Mouse (Mus musculus): Measurements from ENCODE around the gene Il17rb.

The Il17rb gene

DNA sequence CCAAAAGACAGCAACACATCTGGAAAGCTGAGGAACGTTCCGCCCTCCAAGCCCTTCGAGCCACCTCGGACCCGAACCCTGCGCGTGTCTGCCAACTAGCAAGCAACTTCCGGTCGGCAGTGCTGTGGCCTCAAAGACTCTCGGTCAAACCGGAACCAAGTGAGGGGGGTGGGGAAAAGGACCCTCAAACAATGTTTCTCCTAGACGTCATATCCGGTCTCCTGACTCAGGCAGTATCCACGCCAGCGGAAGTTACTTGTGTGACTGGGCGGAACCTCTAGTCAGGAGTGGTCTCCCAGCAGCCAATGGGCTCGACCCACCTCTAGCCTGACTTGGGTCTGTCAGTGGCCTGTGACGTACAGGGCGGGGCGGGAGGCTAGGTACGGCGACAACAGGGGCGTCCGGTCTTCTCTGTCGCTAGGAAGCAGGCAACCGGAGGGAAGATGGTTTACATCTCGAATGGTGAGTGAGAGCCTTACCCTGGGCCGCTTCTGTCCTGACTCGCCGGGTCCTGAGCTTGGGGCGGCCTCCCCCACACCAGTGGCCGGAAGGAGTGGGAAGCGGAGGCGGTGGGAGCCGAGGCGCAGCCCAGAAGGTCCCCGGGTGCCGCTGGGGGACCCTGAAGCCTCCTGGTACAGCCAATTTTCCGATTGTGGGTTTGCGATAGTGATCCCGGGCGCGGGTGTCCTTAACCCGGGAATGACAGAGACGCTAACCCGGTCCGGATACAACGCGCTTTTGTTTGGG is 40.4 kb downstream of the Il17rb start, which contains the start of gene Selenok:
Selenok (plus strand) TSS at position 234 of the 747 bp plus-strand sequence.
- peak; percentile 99 for DNase-seq (ENCODE audit: inconsistent ontology term)

DNA sequence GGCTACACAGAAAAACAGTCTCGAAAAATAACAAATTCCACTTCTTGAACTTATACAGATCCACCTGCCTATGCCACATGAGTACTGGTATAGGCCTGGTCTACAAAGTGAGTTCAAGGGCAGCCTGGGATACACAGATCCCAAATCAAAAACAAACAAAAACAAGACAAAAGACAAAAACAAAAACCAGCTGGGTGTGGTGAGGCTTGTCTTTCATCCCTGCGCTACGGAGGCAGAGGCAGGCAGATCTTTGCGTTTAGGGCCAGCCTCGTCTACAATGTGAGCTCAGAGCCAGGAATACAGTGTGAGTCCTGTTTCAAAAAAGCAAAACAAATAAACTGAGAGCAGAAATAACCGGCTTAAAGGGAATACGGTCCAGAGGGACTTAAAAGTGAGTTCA is 41.1 kb downstream of the Il17rb start:
- no peak for DNase-seq (ENCODE audit: inconsistent ontology term)

DNA sequence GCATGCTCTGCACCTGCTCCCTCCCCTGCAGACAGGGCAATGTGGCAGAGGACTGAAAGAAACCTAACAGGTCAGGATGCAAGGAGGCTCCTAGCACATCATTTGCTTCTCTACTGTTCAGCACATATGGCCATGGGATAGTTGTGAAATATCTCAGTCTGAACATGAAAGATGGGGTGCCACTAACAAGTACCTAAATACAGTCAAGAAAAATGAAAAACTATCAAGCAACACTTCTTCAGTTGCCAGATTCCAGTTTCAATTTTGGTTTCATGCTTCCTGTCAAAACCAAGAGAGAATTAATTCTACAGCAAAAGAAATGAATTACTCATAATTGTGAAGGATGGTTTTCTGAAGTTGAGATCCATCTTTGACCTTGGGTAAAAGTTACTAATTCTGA is 51.3 kb downstream of the Il17rb start:
- DNase-seq (ENCODE audit: inconsistent ontology term), result no peak

DNA sequence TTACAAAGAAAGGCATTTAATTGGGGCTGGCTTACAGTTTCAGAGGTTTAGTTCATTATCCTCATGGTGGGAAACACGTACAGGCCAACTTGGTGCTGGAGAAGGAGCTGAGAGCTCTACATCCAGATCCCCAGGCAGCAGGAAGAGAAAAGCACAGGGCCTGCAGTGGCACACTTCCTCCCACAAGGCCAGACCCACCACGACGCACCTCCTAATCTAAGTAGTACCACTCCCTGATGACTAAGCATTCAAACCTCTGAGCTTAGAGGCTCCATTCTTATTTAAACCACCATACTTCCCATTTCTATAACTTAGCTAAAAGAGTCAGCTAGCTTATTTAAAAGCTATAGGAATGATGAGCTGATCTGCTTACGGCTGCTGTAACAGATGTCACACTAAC is 57.9 kb downstream of the Il17rb start:
- DNase-seq (ENCODE audit: inconsistent ontology term), result no peak

DNA sequence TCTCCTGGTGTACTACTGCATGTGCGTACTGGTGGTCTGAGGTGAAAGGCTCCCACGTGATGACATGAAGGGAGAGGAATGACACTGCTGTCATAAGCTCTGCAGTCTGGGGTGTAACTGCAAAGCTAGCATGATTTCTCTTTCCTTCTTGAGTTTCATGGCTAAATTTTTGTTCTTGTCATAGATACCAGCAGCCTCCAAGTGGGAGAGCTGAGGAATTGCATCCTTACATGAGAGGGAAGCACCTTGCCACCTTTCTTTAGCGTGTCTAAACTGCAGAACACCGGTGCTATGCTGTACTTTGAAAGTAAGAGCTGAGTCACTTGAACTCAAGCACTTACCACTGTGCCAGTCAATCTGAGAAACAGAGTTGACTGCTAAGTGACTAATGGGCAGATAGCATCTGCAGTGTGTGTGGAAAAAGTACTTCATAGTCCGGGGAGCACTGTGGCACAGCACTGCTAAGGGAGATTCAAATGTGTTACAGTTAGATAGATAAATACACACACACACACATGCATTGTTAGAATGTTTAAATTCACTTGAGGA is 61.9 kb downstream of the Il17rb start:
- no peak for DNase-seq (ENCODE audit: inconsistent ontology term)

All from Muller cell, postnatal 12 days (primary cell).